Mouse (Mus musculus): Measurements from ENCODE around the gene Sec23b. TPM values are rescaled to one million over a fixed set of nuclear protein-coding genes. Genes with fewer than 3 reads are reported as not detected.

The Sec23b gene
- total and polyA plus RNA-seq, 3 experiments = 9.1 to 90.7 (median 64.5) TPM

GRCm38 (mm10) chr2:144537123-144537522, 18.9 kb upstream of the Sec23b start:
- TF ChIP-seq GATA2 (IDR thresholded peaks at IDR 0.05; ENCODE audit: borderline replicate concordance, low read depth, low read length) (no peak), TAL1 (conservative IDR thresholded peaks at IDR 0.05; ENCODE audit: low read depth, low read length) (no peak), CTCF (IDR thresholded peaks at IDR 0.05; ENCODE audit: low read depth, low read length) (no peak), POLR2AphosphoS5 (IDR thresholded peaks at IDR 0.05; ENCODE audit: insufficient replicate concordance, low read depth, low read length) (no peak), GATA1 (IDR thresholded peaks at IDR 0.05; ENCODE audit: borderline replicate concordance, low read length) (no peak)
- no peaks in the 10 kb centered on the region for H3K4me1 ChIP-seq (ENCODE audit: insufficient read depth, low read depth, low read length)
- H3K36me3 ChIP-seq (replicated peaks) = peaks cover 86% of the 10 kb centered on the region
- ATAC-seq (ENCODE audit: extremely low read depth, insufficient number of reproducible peaks, low FRiP score, poor library complexity, severe bottlenecking) (no peak), DNase-seq (ENCODE audit: low spot score) (no peak)
- no peaks in the 10 kb centered on the region for H3K27me3 ChIP-seq (ENCODE audit: insufficient read depth, low read length)
- no peak overlapping the region for H3K4me3 ChIP-seq (ENCODE audit: low read depth, low read length)
- H3K9me3 ChIP-seq (replicated peaks) = peaks cover 22% of the 10 kb centered on the region

- Histone ChIP-seq H3K36me3 (replicated peaks) (peaks cover 75% of the 10 kb centered on the region), H3K9me3 (replicated peaks) (peaks cover 8% of the 10 kb centered on the region), H3K4me3 (ENCODE audit: low read depth, low read length) (no peak overlapping the region), H3K4me1 (ENCODE audit: insufficient read depth, low read depth, low read length) (no peaks in the 10 kb centered on the region), H3K27me3 (ENCODE audit: insufficient read depth, low read length) (no peaks in the 10 kb centered on the region)
- ATAC-seq (ENCODE audit: extremely low read depth, insufficient number of reproducible peaks, low FRiP score, poor library complexity, severe bottlenecking) = no peak
- DNase-seq (ENCODE audit: low spot score) = no peak
- TF ChIP-seq GATA1 (IDR thresholded peaks at IDR 0.05; ENCODE audit: borderline replicate concordance, low read length) (no peak), CTCF (IDR thresholded peaks at IDR 0.05; ENCODE audit: low read depth, low read length) (no peak), POLR2AphosphoS5 (IDR thresholded peaks at IDR 0.05; ENCODE audit: insufficient replicate concordance, low read depth, low read length) (no peak), GATA2 (IDR thresholded peaks at IDR 0.05; ENCODE audit: borderline replicate concordance, low read depth, low read length) (no peak), TAL1 (conservative IDR thresholded peaks at IDR 0.05; ENCODE audit: low read depth, low read length) (no peak)
These were observed 14.8 kb upstream of the Sec23b start for GRCm38 (mm10) chr2:144541246-144541645.

GRCm38 (mm10) chr2:144543670-144544069, 12.4 kb upstream of the Sec23b start:
- Histone ChIP-seq H3K4me3 (ENCODE audit: low read depth, low read length) (no peak overlapping the region), H3K27me3 (ENCODE audit: insufficient read depth, low read length) (no peaks in the 10 kb centered on the region), H3K9me3 (replicated peaks) (no peaks in the 10 kb centered on the region), H3K4me1 (ENCODE audit: insufficient read depth, low read depth, low read length) (no peaks in the 10 kb centered on the region), H3K36me3 (replicated peaks) (peaks cover 72% of the 10 kb centered on the region)
- no peak for TF ChIP-seq POLR2AphosphoS5 (IDR thresholded peaks at IDR 0.05; ENCODE audit: insufficient replicate concordance, low read depth, low read length)
- TF ChIP-seq GATA2 (IDR thresholded peaks at IDR 0.05; ENCODE audit: borderline replicate concordance, low read depth, low read length) = no peak
- no peak for TF ChIP-seq CTCF (IDR thresholded peaks at IDR 0.05; ENCODE audit: low read depth, low read length)
- TF ChIP-seq GATA1 (IDR thresholded peaks at IDR 0.05; ENCODE audit: borderline replicate concordance, low read length) = no peak
- no peak for DNase-seq (ENCODE audit: low spot score)
- no peak for ATAC-seq (ENCODE audit: extremely low read depth, insufficient number of reproducible peaks, low FRiP score, poor library complexity, severe bottlenecking)

DNA sequence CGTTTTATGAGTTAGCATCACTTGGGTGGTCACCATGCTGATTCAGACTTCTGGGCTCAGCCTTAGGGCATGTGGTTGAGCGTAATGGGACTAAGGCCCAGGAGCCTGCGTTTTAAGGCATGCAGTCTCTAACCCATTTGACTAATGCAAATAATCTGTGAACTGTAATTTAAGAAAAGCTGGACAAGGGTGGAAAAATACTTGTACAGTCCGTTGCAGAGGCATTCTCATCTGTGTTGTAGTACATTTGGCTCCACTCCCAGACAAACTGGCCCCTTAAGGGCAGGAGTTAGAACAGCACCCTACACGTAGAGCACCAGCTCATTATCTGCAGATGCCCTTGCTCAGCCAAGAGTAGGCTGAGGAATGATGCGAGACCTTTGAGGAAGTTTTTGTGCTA, 11.4 kb upstream of the Sec23b start:
- Histone ChIP-seq H3K27me3 (ENCODE audit: insufficient read depth, low read length) (no peaks in the 10 kb centered on the region), H3K9me3 (replicated peaks) (no peaks in the 10 kb centered on the region), H3K4me3 (ENCODE audit: low read depth, low read length) (no peak overlapping the region), H3K4me1 (ENCODE audit: insufficient read depth, low read depth, low read length) (no peaks in the 10 kb centered on the region; the same call in 1 of the 2 replicates), H3K36me3 (replicated peaks) (peaks cover 62% of the 10 kb centered on the region)
- TF ChIP-seq TAL1 (conservative IDR thresholded peaks at IDR 0.05; ENCODE audit: low read depth, low read length) (no peak), POLR2AphosphoS5 (IDR thresholded peaks at IDR 0.05; ENCODE audit: insufficient replicate concordance, low read depth, low read length) (no peak), CTCF (IDR thresholded peaks at IDR 0.05; ENCODE audit: low read depth, low read length) (no peak), GATA1 (IDR thresholded peaks at IDR 0.05; ENCODE audit: borderline replicate concordance, low read length) (no peak), GATA2 (IDR thresholded peaks at IDR 0.05; ENCODE audit: borderline replicate concordance, low read depth, low read length) (no peak)
- ATAC-seq (ENCODE audit: extremely low read depth, insufficient number of reproducible peaks, low FRiP score, poor library complexity, severe bottlenecking) = no peak
- DNase-seq (ENCODE audit: low spot score) = no peak

- DNase-seq (ENCODE audit: low spot score) (no peak), ATAC-seq (ENCODE audit: extremely low read depth, insufficient number of reproducible peaks, low FRiP score, poor library complexity, severe bottlenecking) (no peak)
- no peak overlapping the region for H3K4me3 ChIP-seq (ENCODE audit: low read depth, low read length)
- no peaks in the 10 kb centered on the region for H3K9me3 ChIP-seq (replicated peaks)
- no peaks in the 10 kb centered on the region for H3K27me3 ChIP-seq (ENCODE audit: insufficient read depth, low read length)
- no peak for TF ChIP-seq GATA1 (IDR thresholded peaks at IDR 0.05; ENCODE audit: borderline replicate concordance, low read length)
- no peak for TF ChIP-seq GATA2 (IDR thresholded peaks at IDR 0.05; ENCODE audit: borderline replicate concordance, low read depth, low read length)
- no peak for TF ChIP-seq CTCF (IDR thresholded peaks at IDR 0.05; ENCODE audit: low read depth, low read length)
- TF ChIP-seq TAL1 (conservative IDR thresholded peaks at IDR 0.05; ENCODE audit: low read depth, low read length) = no peak
- TF ChIP-seq POLR2AphosphoS5 (IDR thresholded peaks at IDR 0.05; ENCODE audit: insufficient replicate concordance, low read depth, low read length) = no peak
- H3K4me1 ChIP-seq (ENCODE audit: insufficient read depth, low read depth, low read length) = no peaks in the 10 kb centered on the region; the same call in 1 of the 2 replicates
- peaks cover 58% of the 10 kb centered on the region for H3K36me3 ChIP-seq (replicated peaks)
These were observed 11.0 kb upstream of the Sec23b start for GRCm38 (mm10) chr2:144545061-144545460.

DNA sequence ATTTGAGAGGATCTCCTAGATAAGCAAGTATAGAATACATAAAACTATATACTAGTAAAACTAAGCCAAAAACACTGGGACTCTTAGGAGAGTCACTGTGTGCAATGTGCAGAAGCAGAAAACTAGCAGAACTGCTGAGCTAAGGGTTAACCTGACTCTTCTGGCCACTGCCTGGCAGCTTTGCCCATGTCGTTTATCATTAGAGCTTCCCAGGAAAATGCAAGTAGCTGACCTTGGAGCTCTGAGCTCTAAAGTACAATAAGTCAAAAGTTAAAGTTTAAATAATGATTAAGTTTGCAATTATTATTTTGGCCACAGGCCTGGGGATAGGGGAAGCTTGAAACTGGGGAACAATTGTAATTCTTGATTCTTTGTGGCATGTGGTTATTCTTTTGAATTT, 10.5 kb upstream of the Sec23b start:
- DNase-seq (ENCODE audit: low spot score) = no peak

More for the DNA sequence above, 10.5 kb upstream of the Sec23b start:
- ATAC-seq (ENCODE audit: extremely low read depth, insufficient number of reproducible peaks, low FRiP score, poor library complexity, severe bottlenecking) = no peak
- TF ChIP-seq TAL1 (conservative IDR thresholded peaks at IDR 0.05; ENCODE audit: low read depth, low read length) (no peak), CTCF (IDR thresholded peaks at IDR 0.05; ENCODE audit: low read depth, low read length) (no peak), GATA1 (IDR thresholded peaks at IDR 0.05; ENCODE audit: borderline replicate concordance, low read length) (no peak), GATA2 (IDR thresholded peaks at IDR 0.05; ENCODE audit: borderline replicate concordance, low read depth, low read length) (no peak), POLR2AphosphoS5 (IDR thresholded peaks at IDR 0.05; ENCODE audit: insufficient replicate concordance, low read depth, low read length) (no peak)
- no peaks in the 10 kb centered on the region; the same call in 1 of the 2 replicates for H3K4me1 ChIP-seq (ENCODE audit: insufficient read depth, low read depth, low read length)
- H3K9me3 ChIP-seq (replicated peaks) = no peaks in the 10 kb centered on the region
- no peaks in the 10 kb centered on the region for H3K27me3 ChIP-seq (ENCODE audit: insufficient read depth, low read length)
- no peak overlapping the region for H3K4me3 ChIP-seq (ENCODE audit: low read depth, low read length)
- peaks cover 54% of the 10 kb centered on the region for H3K36me3 ChIP-seq (replicated peaks)

Data from G1E (cell line).